Mouse (Mus musculus) cerebellum, adult 2 months (tissue): ENCODE data around the gene Sik1.

Experiments
- CTCF ChIP-seq: fragments of 200-500 bp; IDR thresholded peaks from 2 replicates; pipeline ENCODE4 v1.5.1; 2011; ENCODE audit warnings: low read depth, mild to moderate bottlenecking, control low read depth, low read length, moderate library complexity, borderline replicate concordance; ENCODE audit not compliant: insufficient read depth
- POLR2A ChIP-seq: fragments of 200-500 bp; IDR thresholded peaks from 2 replicates; pipeline ENCODE4 v1.6.1; 2011; ENCODE audit warnings: low read length, control low read depth, borderline replicate concordance; ENCODE audit not compliant: insufficient read depth

DNA sequence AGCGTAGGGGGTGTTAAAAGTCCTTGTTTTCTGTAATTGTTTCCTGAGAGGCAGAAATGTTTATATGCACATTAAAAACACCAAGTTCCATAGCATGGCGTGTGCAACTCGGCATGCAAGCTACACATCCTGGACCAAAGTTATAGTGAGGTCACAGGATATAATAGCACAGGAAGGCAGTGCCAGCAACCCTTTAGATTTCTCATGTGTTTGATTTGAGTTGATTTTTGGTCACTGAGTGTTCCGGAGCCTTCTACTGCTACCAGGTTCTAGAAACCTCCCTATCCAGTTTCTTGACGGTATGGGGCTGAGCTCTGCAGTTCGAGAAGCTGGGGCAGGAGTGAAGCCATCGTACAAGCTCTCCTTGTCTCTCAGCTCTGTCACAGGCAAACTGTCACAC, 30.8 kb downstream of the Sik1 start:
- TF ChIP-seq POLR2A (no peak), CTCF (no peak)
